Mouse (Mus musculus) urinary bladder, postnatal 14 days (tissue): ENCODE data around the gene Adamts4.
A peak's percentile ranks its signal among the peaks of the same experiment; 100 is the strongest.

Experiments
- DNase-seq: peaks from one replicate; pipeline ENCODE4 v3.0.0; 2021; ENCODE audit warnings: low spot score

The Adamts4 gene

GRCm38 (mm10) chr1:171249913-171250600 is at the start of gene Adamts4:
Gene Adamts4 (plus strand): TSS chr1:171250421.
- DNase-seq, result peak; percentile 61

- no peak for DNase-seq
Observed at GRCm38 (mm10) chr1:171200769-171201168, 49.5 kb upstream of the Adamts4 start.

- DNase-seq, result no peak
Observed at GRCm38 (mm10) chr1:171203471-171204248, 46.6 kb upstream of the Adamts4 start.

- DNase-seq, result no peak
Observed at GRCm38 (mm10) chr1:171204249-171204644, 46.0 kb upstream of the Adamts4 start.

GRCm38 (mm10) chr1:171205704-171206493 is 44.3 kb upstream of the Adamts4 start:
- DNase-seq, result no peak

GRCm38 (mm10) chr1:171209409-171209808 is 40.8 kb upstream of the Adamts4 start:
- DNase-seq, result no peak

GRCm38 (mm10) chr1:171212854-171213253 is 37.4 kb upstream of the Adamts4 start:
- no peak for DNase-seq

- DNase-seq, result no peak
Observed at GRCm38 (mm10) chr1:171213801-171214496, 36.3 kb upstream of the Adamts4 start, which contains the start of gene Nr1i3. Gene Nr1i3 (plus strand): TSS chr1:171213970.

GRCm38 (mm10) chr1:171216241-171216955 is 33.8 kb upstream of the Adamts4 start:
- DNase-seq, result no peak

- peak; percentile 86 for DNase-seq
Observed at GRCm38 (mm10) chr1:171220871-171221270, 29.4 kb upstream of the Adamts4 start.

- DNase-seq, result peak; percentile 25
Observed at GRCm38 (mm10) chr1:171221281-171222193, 28.7 kb upstream of the Adamts4 start.

- DNase-seq, result peak; percentile 92
Observed at GRCm38 (mm10) chr1:171222238-171223155, 27.7 kb upstream of the Adamts4 start, which contains the start of gene Tomm40l. Gene Tomm40l (minus strand): TSS chr1:171222514.

- DNase-seq, result no peak
Observed at GRCm38 (mm10) chr1:171223168-171223567, 27.1 kb upstream of the Adamts4 start.

GRCm38 (mm10) chr1:171223796-171224195 is 26.4 kb upstream of the Adamts4 start:
- no peak for DNase-seq

- no peak for DNase-seq
Observed at GRCm38 (mm10) chr1:171224857-171225256, 25.4 kb upstream of the Adamts4 start, which contains the start of gene Apoa2. Gene Apoa2 (plus strand): TSS chr1:171225054.

GRCm38 (mm10) chr1:171226780-171227179 is 23.4 kb upstream of the Adamts4 start:
- DNase-seq, result no peak

GRCm38 (mm10) chr1:171227879-171228278 is 22.3 kb upstream of the Adamts4 start:
- no peak for DNase-seq

- DNase-seq, result no peak
Observed at GRCm38 (mm10) chr1:171229750-171230149, 20.5 kb upstream of the Adamts4 start.

GRCm38 (mm10) chr1:171230215-171230614 is 20.0 kb upstream of the Adamts4 start:
- DNase-seq, result no peak
